Mouse (Mus musculus) MEL (cell line): ENCODE measurements around the gene Ppp1r14b. TPM values are rescaled to one million over a fixed set of nuclear protein-coding genes. Genes with fewer than 3 reads are reported as not detected.

ENCODE experiments used
- DNase-seq: peaks from one replicate; pipeline ENCODE4 v3.0.0; 2011; ENCODE audit warnings: low read depth, low spot score
- H3K27ac ChIP-seq: 2 replicates; pipeline ENCODE4 v1.5.1; 2012; ENCODE audit warnings: low read depth, mild to moderate bottlenecking, control low read depth, low read length, moderate library complexity; ENCODE audit not compliant: control insufficient read depth
- H3K27me3 ChIP-seq, 2 experiments: fragments of 150-350 bp in 1 of 2; sonication (generic) in 1 of 2; 2 replicates each; pipeline ENCODE4 v1.6.1; 2012; ENCODE audit warnings: low read length in 2 of 2, mild to moderate bottlenecking in 2 of 2, improper control_type of control experiment in 1 of 2, moderate library complexity in 1 of 2; ENCODE audit not compliant: insufficient read depth in 2 of 2, control insufficient read depth in 1 of 2
- H3K36me3 ChIP-seq, 2 experiments: 2 replicates each; pipeline ENCODE4 v1.6.1; 2012 to 2014; ENCODE audit warnings: low read length in 2 of 2, improper control_type of control experiment in 1 of 2, inconsistent platforms in 1 of 2, mild to moderate bottlenecking in 1 of 2; ENCODE audit not compliant: insufficient read depth in 2 of 2, control insufficient read depth in 1 of 2
- H3K4me1 ChIP-seq, 2 experiments: fragments of 150-350 bp in 1 of 2; sonication (generic) in 1 of 2; 2 replicates each; pipeline ENCODE4 v1.6.1; 2012; ENCODE audit warnings: low read length in 2 of 2, improper control_type of control experiment in 1 of 2, mild to moderate bottlenecking in 1 of 2; ENCODE audit not compliant: insufficient read depth in 2 of 2, control insufficient read depth in 1 of 2
- H3K4me3 ChIP-seq, 2 experiments: fragments of 150-350 bp in 1 of 2; sonication (generic) in 1 of 2; 2 replicates each; pipeline ENCODE4 v1.5.1; 2012; ENCODE audit warnings: low read depth in 2 of 2, low read length in 2 of 2, mild to moderate bottlenecking in 2 of 2, moderate library complexity in 2 of 2, control low read depth in 1 of 2, improper control_type of control experiment in 1 of 2; ENCODE audit not compliant: control insufficient read depth in 1 of 2, insufficient read depth in 1 of 2
- H3K79me2 ChIP-seq: 2 replicates; pipeline ENCODE4 v1.6.1; 2012; ENCODE audit warnings: mild to moderate bottlenecking, low read length, moderate library complexity; ENCODE audit not compliant: control insufficient read depth, poor library complexity, insufficient read depth
- H3K9ac ChIP-seq: 2 replicates; pipeline ENCODE4 v1.6.1; 2012; ENCODE audit warnings: low read depth, mild to moderate bottlenecking, control low read depth, low read length, moderate library complexity; ENCODE audit not compliant: control insufficient read depth, poor library complexity, severe bottlenecking
- H3K9me3 ChIP-seq: fragments of 150-350 bp; sonication (generic); replicated peaks from 2 replicates; pipeline ENCODE4 v1.6.1; 2012; ENCODE audit warnings: mild to moderate bottlenecking, low read length, improper control_type of control experiment, moderate library complexity; ENCODE audit not compliant: insufficient read depth
- CHD2 ChIP-seq: IDR thresholded peaks from 2 replicates; pipeline ENCODE4 v1.6.1; 2011; ENCODE audit warnings: low read length, improper control_type of control experiment
- CTCF ChIP-seq, 3 experiments: IDR thresholded peaks in 2 of 3; conservative IDR thresholded peaks in 1 of 3; 2 replicates each; pipeline ENCODE4 v1.5.1; 2011 to 2012; ENCODE audit warnings: low read length in 3 of 3, low read depth in 2 of 3, mild to moderate bottlenecking in 2 of 3, improper control_type of control experiment in 1 of 3, inconsistent platforms in 1 of 3, mixed read lengths in 1 of 3, moderate library complexity in 1 of 3; ENCODE audit not compliant: control insufficient read depth in 1 of 3, insufficient read depth in 1 of 3, poor library complexity in 1 of 3, severe bottlenecking in 1 of 3
- EP300 ChIP-seq, 2 experiments: IDR thresholded peaks; 2 replicates each; pipeline ENCODE4 v1.6.1; 2011; ENCODE audit warnings: improper control_type of control experiment in 2 of 2, low read length in 2 of 2, low read depth in 1 of 2, mild to moderate bottlenecking in 1 of 2
- ETS1 ChIP-seq: IDR thresholded peaks from 2 replicates; pipeline ENCODE4 v1.6.1; 2012; ENCODE audit warnings: low read depth, mild to moderate bottlenecking, inconsistent platforms, low read length, improper control_type of control experiment, moderate library complexity
- GATA1 ChIP-seq: IDR thresholded peaks from 2 replicates; pipeline ENCODE4 v1.6.1; 2011; ENCODE audit warnings: low read depth, low read length, improper control_type of control experiment
- JUND ChIP-seq: IDR thresholded peaks from 2 replicates; pipeline ENCODE4 v1.6.1; 2011; ENCODE audit warnings: low read depth, mild to moderate bottlenecking, improper control_type of control experiment, low read length
- KAT2A ChIP-seq: conservative IDR thresholded peaks from 2 replicates; pipeline ENCODE4 v1.6.1; 2012; ENCODE audit warnings: low read depth, low read length, improper control_type of control experiment, inconsistent platforms
- MAZ ChIP-seq: IDR thresholded peaks from 2 replicates; pipeline ENCODE4 v1.6.1; 2012; ENCODE audit warnings: low read depth, mild to moderate bottlenecking, inconsistent platforms, low read length, improper control_type of control experiment
- MXI1 ChIP-seq: IDR thresholded peaks from 2 replicates; pipeline ENCODE4 v1.6.1; 2011; ENCODE audit warnings: mild to moderate bottlenecking, low read depth, low read length, improper control_type of control experiment
- MYB ChIP-seq: IDR thresholded peaks from 2 replicates; pipeline ENCODE4 v1.6.1; 2011; ENCODE audit warnings: mild to moderate bottlenecking, low read depth, low read length, improper control_type of control experiment
- NELFE ChIP-seq: IDR thresholded peaks from 2 replicates; pipeline ENCODE4 v1.6.1; 2011; ENCODE audit warnings: low read depth, low read length, improper control_type of control experiment
- POLR2A ChIP-seq, 2 experiments: IDR thresholded peaks; 2 replicates each; pipeline ENCODE4 v1.6.1; 2011 to 2012; ENCODE audit warnings: low read length in 2 of 2, mild to moderate bottlenecking in 2 of 2, control low read depth in 1 of 2, improper control_type of control experiment in 1 of 2, low read depth in 1 of 2, moderate library complexity in 1 of 2; ENCODE audit not compliant: control insufficient read depth in 1 of 2, insufficient read depth in 1 of 2, poor library complexity in 1 of 2
- RAD21 ChIP-seq: IDR thresholded peaks from 2 replicates; pipeline ENCODE4 v1.6.1; 2011; ENCODE audit warnings: mild to moderate bottlenecking, low read depth, low read length, improper control_type of control experiment
- SMC3 ChIP-seq: IDR thresholded peaks from 2 replicates; pipeline ENCODE4 v1.6.1; 2011; ENCODE audit warnings: low read depth, low read length, improper control_type of control experiment
- TAL1 ChIP-seq: IDR thresholded peaks from 2 replicates; pipeline ENCODE4 v1.6.1; 2012; ENCODE audit warnings: mild to moderate bottlenecking, inconsistent platforms, low read length, moderate library complexity, mixed read lengths
- TBP ChIP-seq: IDR thresholded peaks from 2 replicates; pipeline ENCODE4 v1.8.0; 2011; ENCODE audit warnings: low read depth, low read length, improper control_type of control experiment
- USF1 ChIP-seq: IDR thresholded peaks from 2 replicates; pipeline ENCODE4 v1.6.1; 2014; ENCODE audit warnings: low read depth, mild to moderate bottlenecking, inconsistent platforms, low read length, improper control_type of control experiment, moderate library complexity
- ZC3H11A ChIP-seq: IDR thresholded peaks from 2 replicates; pipeline ENCODE4 v1.6.1; 2012; ENCODE audit warnings: low read depth, mild to moderate bottlenecking, inconsistent platforms, low read length, improper control_type of control experiment
- ZNF384 ChIP-seq: IDR thresholded peaks from 2 replicates; pipeline ENCODE4 v1.6.1; 2012; ENCODE audit warnings: low read depth, mild to moderate bottlenecking, inconsistent platforms, low read length, improper control_type of control experiment
- polyA plus RNA-seq, 2 experiments: library from polyadenylated mRNA; stranded (reverse) in 1 of 2; unstranded in 1 of 2; fragments of >175 nt in 1 of 2; fragments of >200 nt in 1 of 2; gene quantifications; 2 replicates each; pipeline versions ENCODE4 v1.2.1 to v1.2.4; 2012; ENCODE audit warnings: low replicate concordance in 2 of 2, low read depth in 1 of 2; ENCODE audit not compliant: insufficient read length in 2 of 2, insufficient read depth in 1 of 2, missing spikeins in 1 of 2
- total RNA-seq: library from RNA; depleted of rRNA; stranded (reverse); fragments of 300-350 nt; gene quantifications from 2 replicates; pipeline ENCODE4 v1.2.3, GENCODE M21; 2012

Gene Ppp1r14b
- total and polyA plus RNA-seq, 3 experiments, result 349 to 467 TPM; not detected in 1

- Histone ChIP-seq H3K36me3 (peaks cover 0 to 20% of the 10 kb centered on the region in 2 experiments; a peak in 2 of 4 replicates), H3K27ac (no peak overlapping the region), H3K79me2 (peaks cover 15% of the 10 kb centered on the region), H3K4me1 (peaks cover 4 to 43% of the 10 kb centered on the region in 2 experiments), H3K4me3 (no peak overlapping the region), H3K9ac (no peak overlapping the region), H3K9me3 (no peaks in the 10 kb centered on the region), H3K27me3 (no peaks in the 10 kb centered on the region)
- TF ChIP-seq GATA1, result no peak
- TF ChIP-seq JUND, result no peak
- TF ChIP-seq ZNF384, result no peak
- no peak for TF ChIP-seq MAZ
- TF ChIP-seq USF1, result no peak
- no peak for TF ChIP-seq TBP
- TF ChIP-seq NELFE, result no peak
- TF ChIP-seq POLR2A (IDR thresholded peaks at IDR 0.05; ENCODE audit: control insufficient read depth in 1 of 2, insufficient read depth in 1 of 2, low read depth in 1 of 2, low read length in 2 of 2, poor library complexity in 1 of 2), result no peak
- no peak for TF ChIP-seq CTCF (IDR thresholded peaks at IDR 0.05 in 2 of 3, conservative IDR thresholded peaks at IDR 0.05 in 1 of 3; ENCODE audit: control insufficient read depth in 1 of 3, insufficient read depth in 1 of 3, low read depth in 2 of 3, low read length in 3 of 3, poor library complexity in 1 of 3, severe bottlenecking in 1 of 3)
- TF ChIP-seq CHD2, result no peak
- no peak for TF ChIP-seq ZC3H11A
- DNase-seq, result no peak
Measured at GRCm38 (mm10) chr19:6971644-6972043, 3.1 kb upstream of the Ppp1r14b start.

GRCm38 (mm10) chr19:6972247-6972917 lies 2.4 kb upstream of the Ppp1r14b start:
- DNase-seq, result peak; percentile 51
- H3K27ac ChIP-seq, result peak overlapping the region; percentile 41
- H3K9me3 ChIP-seq, result no peaks in the 10 kb centered on the region
- H3K9ac ChIP-seq, result peak overlapping the region; percentile 77
- H3K4me1 ChIP-seq, result peaks cover 4 to 46% of the 10 kb centered on the region in 2 experiments
- peaks cover 21% of the 10 kb centered on the region for H3K79me2 ChIP-seq
- peaks cover 0 to 24% of the 10 kb centered on the region in 2 experiments; a peak in 2 of 4 replicates for H3K36me3 ChIP-seq
- TF ChIP-seq MYB (no peak), ETS1 (no peak), MXI1 (no peak), EP300 (IDR thresholded peaks at IDR 0.05; ENCODE audit: low read depth in 1 of 2, low read length in 2 of 2) (no peak), SMC3 (no peak), POLR2A (IDR thresholded peaks at IDR 0.05; ENCODE audit: control insufficient read depth in 1 of 2, insufficient read depth in 1 of 2, low read depth in 1 of 2, low read length in 2 of 2, poor library complexity in 1 of 2) (no peak), KAT2A (no peak), RAD21 (no peak), TAL1 (no peak)
- H3K27me3 ChIP-seq, result no peaks in the 10 kb centered on the region
- peak overlapping the region; percentile 9 to 19; a peak in 2 of 4 replicates for H3K4me3 ChIP-seq
